Mouse (Mus musculus) B cell, adult 2 months (primary cell): ENCODE measurements at regions not wholly inside any gene's neighbourhood (a gene's known extent, or its start where the extent isn't known, plus 50 kb on each side); places are given as distances from the start of the nearest gene placed in this dataset.
"Not testable (repeated sequence)": the region's sequence is repeated elsewhere in the genome, so short reads cannot be mapped to it uniquely, and the experiment has no call there.

Experiments
- DNase-seq, 2 experiments: peaks; one replicate each; pipeline ENCODE4 v3.0.0; 2022

DNA sequence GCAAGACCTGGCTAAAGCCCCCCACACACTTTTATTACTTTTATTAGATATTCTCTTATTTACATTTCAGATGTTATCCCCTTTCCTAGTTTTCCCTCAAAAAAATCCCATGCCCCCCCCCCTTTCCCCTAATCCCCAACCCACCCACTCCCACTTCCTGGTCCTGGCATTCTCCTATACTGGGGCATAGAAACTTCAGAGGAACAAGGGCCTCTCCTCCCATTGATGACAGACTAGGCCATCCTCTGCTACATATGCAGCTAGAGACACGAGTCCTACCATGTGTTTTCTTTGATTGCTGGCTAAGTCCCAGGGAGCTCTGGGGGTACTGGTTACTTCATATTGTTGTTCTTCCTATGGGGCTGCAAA is 116.8 kb downstream of the Rfpl4b start:
- not testable (repeated sequence) for DNase-seq

DNA sequence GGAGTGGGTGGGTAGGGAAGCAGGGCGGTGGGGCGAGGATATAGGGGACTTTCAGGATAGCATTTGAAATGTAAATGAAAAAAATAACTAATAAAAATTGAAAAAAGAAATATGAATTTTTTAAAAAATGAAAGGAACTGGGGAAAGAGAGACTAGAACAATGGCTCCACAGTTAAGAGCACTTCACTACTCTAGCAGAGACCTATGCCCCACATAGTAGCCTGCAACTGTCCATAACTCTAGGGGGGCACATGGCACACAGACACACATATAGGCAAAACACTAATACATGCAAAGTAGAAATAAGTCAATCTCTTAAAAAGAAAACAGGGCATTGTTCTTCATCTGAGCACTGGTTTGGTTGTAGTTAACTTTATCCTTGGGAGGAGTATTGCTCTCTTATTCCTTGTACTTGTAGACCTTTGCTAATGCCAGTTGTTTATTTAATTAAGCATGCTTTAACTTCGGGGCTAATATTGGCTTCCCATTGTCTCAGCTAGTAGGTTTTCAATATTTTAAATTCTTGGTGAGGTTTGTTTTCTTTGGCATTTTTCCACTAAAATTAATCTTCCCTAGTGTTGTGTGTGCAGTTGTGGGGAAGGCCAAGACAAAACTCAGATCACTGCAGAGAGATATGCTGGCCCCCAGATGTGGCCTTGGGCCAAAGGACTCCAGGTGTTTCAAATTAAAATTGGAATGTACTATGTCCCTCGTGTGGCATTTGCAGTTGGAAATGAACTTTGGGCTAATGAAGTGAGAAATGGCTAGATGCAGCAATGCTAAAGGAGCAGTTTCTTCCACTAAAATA is 117.4 kb downstream of the Rfpl4b start:
- DNase-seq: no peak

DNA sequence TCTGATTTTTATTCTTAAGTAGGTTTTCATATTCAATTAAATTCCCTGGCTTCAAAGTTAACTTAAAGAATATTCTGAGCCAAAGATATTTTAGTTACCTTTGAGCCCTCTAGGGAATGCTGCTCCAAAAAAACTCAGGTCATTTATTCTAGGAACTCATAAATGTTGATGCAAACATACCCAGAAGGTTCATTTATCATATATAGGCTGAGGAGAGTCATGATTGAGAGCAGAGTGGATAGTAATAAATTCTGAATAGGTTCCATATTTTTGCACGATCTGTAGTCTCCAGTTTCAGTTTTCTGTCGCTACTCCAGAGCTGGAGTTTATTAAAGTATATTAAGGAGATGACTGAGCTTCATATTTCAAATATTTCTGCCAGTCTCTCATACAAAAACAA is 144.1 kb downstream of the Rfpl4b start:
- DNase-seq: no peak

DNA sequence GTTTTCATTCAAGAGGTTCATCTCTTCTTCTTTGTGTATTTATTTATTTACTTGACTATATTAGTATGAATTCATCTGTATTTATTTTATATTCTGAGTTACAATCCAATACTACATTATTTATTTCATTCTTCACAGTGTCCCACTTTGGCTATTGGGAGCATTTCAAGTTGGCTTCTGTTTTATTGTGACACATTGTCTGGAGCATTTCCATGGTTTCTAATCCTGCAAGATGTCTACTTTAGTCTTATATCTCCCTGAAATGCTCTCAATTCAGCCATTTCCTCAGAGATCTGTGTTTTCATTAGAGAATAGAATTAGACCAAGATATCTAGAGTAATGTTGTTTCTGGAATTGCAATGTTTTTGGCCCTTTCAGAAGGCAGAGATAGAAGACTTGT is 153.0 kb downstream of the Rfpl4b start:
- DNase-seq: no peak

DNA sequence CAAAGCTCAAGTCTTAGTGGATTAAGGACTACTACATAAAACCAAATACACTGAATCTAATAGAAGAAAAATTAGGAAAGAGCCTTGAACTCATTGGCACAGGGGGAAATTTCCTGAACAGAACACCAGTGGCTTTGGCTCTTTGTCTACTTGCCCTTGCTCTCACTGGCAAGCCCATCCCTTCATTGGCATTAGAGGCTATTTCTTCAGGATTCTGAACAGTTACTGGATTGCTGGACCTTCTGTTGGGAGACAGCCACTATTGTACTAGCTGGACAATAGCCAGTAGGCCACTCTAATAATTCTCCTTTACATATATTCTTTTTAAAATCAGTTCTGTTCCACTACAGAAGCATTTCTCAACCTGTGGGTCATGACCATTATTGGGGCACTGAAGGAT is 153.7 kb downstream of the Rfpl4b start:
- no peak for DNase-seq

DNA sequence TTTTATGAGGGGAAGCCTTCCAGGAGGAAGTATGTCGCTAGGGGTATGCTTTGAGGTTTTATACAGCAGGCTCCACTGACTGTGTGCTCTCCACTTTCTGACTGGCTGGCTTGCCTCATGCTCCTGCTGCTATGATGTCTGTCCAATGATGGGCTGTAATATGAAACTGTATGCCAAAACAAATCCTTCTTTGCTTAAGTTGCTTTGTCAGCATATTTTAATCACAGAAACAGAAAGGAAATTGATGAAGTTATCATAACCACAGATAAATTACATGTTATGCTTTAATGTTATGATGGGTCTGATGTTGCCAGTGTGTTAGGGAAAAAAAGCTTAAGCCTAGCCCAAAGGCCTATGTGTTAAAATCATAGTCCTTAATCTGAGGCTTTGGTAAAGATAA is 185.9 kb downstream of the Rfpl4b start:
- DNase-seq: no peak

DNA sequence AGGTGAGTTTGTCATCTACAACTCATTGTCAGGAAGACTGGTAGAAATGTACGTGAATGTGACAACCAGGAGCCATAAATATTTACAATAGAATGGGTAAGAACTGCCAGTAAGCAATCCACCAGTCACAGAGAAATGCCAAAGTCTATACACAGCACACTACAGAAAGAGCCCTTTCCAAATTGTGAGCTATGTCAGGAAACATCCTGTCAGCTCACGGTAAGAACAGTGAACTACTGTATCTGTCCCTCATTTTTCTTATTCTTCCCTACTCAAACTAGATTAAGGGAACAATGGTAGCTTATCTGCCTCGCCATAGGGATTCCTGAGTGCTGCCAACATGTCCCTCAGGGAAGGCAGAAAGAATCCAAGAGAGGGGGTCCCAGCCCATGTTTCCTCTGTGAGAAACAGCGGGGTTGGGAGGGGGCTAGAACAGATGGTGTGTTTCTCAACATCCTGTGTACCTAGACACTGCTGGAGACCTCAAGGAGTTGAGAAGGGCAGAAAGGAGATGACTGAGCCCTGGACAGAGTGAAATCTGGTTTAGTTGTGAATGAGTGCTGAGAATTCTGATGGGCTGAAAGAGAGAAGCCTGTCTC is 191.6 kb downstream of the Rfpl4b start:
- no peak for DNase-seq

DNA sequence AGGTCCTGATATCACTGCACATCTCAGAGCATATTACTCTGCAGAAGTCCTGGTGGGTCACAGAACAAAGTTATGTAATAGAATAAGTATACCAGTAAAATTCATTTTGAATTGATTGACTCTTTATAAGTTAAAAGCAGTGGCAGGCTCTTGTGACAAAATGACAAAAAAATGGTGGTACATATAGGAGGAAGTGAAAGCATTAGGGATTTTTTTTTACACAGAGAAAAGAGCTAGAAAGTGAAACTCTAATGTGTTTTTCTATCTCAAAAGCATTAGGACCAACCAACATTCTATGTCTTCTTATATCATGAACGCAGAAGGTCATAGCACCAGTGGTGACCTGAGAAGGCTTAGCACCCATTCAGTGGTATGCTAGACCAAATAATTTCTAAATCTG is 198.2 kb downstream of the Rfpl4b start:
- peak in 1 of 2 experiments; percentile 4 for DNase-seq

DNA sequence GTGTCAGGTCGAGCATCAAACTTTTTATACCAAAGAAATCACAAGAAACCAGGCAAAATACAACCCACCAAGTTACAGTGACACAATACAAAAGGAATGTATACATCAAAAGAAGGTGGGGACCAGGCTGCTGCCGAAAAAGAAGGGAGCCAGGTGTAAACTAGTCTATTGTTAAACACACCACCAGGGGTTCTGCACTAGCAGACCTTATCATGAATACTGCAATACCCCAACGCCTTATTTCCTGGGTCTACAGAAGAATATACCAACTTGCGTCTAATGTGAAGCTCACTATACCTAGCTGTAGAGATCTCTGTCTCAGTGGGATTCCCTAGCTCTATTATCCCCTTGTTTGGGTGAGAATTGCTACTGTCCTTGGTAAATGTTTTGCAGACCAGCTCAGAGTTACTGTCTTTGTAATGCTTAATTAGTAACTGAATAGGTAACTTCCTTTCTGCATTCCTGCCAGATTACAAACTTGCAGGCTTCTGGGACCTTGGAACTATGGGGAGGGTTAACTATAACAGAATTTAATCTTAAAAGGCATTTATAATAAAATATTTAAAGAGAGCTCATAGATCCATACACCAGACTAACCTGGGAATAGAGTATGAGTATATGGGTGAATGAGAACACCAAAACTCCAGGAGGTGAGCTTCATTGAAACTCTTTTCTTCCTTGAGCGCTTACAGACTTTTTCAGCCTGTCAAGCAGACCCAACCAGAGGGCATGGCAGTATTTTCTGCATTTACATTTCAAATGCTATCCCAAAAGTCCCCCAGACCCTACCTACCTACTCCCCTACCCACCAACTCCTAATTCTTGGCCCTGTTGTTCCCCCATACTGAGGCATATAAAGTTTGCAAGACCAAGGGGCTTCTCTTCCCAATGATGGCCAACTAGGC is 211.7 kb downstream of the Rfpl4b start:
- no peak for DNase-seq

DNA sequence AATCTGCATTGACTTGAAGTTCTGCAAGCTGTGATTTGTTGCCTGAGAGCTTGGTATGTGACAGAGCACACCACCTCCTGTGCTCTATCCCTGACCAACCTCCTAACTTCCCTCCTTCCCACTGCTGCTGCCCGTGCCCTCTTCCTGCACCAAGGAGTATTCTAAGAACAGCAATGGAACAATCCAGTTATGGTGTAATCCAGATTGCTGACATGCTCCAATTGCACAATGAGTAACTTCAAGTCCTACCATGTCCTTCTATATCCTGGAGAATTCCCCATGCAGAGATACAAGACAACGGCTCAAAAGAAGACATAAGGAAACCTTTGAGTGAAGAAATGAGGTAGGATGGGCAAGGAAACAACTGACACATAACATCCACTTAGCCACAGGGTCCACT is 235.5 kb downstream of the Rfpl4b start:
- no peak for DNase-seq

DNA sequence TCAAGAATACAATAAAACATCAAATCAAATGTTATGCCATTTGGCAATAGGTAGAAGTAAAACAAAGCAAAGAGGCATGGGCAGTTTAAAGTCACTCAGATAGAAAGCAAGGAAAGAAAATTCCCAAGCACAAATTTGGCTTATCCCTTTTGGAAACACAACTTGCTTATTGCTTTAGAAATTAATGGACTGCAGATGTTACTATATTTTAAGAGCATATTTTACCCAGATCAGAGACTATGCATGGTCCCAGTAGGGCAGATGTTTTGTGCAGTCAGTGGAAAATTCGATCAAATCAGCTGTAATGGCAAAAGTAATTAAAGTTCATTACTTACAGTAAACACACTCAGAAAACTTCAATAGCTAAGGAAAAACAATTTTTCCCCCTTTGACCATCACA is 245.9 kb downstream of the Rfpl4b start:
- no peak for DNase-seq

DNA sequence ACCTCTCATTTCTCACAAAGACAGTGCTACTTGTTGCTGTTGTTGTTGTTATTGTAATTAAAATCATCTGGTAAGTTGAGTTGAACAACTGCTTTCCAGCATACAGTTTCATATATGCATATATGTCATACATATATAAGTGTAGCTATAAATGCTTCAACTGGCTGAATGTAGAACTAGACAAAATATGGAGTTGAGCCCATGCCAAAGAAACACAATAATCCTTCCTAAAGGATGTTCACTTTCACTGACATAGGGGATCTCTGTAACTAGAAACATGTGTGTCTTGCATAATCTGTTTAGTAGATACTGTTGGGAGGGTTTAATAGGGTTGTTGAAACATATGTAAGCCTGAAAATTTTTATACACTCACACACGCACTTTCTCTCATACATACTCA is 247.9 kb downstream of the Rfpl4b start:
- DNase-seq: no peak

DNA sequence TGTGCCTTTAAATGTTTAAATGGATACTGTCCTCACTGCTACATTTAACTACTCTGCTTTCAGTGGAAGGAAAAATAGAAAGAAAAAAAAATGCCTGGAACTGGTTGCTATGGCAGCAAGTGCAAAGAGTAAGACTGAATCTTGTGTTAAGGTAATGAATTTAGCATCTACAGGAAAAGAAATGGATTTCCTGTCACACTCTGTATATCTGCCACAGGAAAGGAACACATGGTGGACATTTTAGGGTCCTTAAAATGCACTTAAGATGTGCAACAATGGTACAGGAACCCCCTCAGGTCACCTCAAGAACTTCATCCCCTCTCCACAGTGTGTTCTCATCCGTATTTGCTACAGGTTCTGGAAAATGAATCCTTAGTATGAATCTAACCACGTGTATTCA is 248.4 kb downstream of the Rfpl4b start:
- no peak for DNase-seq

DNA sequence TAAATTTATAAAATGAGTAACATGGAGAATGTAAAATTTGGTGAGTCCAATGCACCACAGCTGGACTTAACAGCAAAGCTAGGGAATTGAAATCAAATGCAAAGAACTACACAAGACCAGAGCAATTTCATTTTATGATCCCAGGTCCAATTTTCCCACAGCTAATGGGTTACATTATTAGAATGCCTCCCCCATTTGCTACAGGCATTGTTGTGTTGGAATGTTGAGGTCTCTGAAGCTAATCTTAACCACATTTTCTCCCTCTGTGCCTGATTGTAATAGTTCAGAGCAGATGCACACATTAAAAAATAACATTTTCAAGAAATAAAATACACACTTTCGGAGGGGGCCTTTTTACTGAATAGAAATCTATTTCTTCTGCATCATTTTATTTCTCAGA is 254.3 kb downstream of the Rfpl4b start:
- no peak for DNase-seq

DNA sequence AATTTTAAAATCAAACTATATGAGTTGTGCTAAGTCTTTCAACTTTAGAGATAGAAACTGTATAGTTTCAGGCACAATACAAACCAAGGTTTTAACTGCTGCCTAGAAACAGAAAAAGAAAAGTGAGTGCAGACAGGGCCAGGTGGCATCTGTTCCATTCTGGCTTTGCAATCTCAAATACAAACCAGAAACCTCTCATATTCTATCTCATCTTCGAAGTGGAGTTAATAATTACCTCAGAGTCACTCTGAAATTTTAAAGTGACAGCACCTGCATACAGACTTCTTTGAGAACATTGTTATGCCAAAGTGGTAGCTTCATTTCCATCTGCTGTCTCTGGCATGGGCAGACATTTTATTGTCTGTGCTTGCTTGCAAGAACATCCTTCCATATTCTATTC is 255.2 kb downstream of the Rfpl4b start:
- DNase-seq: no peak

DNA sequence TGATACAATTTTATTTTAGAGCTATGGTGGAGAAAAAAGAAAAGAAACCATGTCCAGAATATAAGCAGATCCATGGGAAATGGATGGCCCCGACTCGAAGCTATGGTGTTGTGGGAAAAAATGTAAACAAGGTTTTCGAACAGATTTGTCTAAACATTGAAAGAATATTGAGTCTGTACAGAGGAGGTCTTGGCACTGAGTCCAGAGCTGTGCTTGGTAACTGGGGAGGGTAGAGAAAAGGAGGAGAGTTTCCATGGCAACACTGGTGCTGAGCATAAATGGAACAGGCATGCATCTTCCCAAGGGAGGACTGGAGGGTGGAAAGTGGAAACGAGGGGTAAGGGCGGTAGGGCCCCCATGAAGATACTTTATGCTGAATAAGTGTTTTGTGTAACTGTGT is 266.5 kb downstream of the Rfpl4b start:
- no peak for DNase-seq

DNA sequence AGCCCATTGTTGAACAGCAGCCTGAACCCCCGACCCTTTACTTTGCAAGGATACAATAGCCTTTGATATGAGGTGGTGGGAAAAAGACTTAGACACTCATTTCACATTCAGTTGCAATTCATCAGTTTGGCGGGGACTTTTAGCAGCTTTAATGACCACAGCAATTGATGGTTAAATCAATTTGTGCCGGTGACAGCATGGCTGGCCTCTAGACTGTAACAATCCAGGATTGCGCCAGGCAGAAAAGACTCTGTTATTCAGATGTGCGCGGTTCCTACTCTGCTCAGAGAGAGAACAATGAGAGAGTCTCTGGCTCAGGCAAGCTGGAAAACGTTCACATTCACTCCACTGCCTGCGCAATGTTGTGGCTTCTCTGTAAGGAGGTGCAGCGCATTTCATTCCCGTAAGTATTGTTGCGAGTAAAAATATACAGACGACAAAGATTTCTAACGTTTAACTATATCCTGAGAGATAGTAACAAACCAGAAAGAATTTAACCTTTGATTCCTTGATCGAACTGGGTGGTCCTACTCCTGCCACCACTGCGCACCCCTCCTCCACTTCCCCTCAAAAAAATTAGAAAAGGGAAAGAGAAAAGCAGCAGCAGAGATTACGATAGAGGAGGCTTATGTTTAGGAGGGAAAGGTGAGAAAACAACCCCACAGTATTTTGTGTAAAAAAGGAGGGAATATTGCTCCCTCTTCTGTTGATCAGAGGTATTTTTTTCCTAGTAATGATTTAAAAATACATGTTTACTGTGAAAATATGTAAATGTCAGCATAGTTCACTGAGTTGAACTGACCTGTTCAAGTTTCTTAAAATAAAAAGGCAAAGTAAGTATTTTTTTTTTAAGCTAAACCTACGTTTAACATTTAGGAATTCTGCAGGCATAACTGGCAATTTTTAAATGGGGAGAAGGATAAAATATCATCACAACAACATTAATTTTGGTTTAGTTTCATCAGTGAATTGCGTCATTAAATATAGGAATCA is 267.6 kb downstream of the Rfpl4b start:
- DNase-seq: no peak

DNA sequence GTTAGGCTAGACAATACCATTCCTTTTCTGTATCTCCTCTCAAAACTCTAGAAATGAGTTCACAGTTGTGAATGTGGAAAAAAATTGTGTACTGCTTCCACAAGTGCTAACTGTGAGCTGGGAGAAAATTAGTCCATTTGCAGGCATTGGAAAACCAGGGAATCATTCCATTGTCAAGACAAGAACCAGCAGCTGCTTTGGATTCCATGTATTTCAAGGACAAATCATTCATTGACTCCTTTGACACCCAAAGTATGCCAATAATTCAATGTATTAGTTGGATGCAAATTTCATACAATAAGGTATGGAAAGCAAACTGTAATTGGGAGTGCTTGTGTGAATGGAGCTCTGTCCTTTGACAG is 268.3 kb downstream of the Rfpl4b start:
- DNase-seq: no peak

DNA sequence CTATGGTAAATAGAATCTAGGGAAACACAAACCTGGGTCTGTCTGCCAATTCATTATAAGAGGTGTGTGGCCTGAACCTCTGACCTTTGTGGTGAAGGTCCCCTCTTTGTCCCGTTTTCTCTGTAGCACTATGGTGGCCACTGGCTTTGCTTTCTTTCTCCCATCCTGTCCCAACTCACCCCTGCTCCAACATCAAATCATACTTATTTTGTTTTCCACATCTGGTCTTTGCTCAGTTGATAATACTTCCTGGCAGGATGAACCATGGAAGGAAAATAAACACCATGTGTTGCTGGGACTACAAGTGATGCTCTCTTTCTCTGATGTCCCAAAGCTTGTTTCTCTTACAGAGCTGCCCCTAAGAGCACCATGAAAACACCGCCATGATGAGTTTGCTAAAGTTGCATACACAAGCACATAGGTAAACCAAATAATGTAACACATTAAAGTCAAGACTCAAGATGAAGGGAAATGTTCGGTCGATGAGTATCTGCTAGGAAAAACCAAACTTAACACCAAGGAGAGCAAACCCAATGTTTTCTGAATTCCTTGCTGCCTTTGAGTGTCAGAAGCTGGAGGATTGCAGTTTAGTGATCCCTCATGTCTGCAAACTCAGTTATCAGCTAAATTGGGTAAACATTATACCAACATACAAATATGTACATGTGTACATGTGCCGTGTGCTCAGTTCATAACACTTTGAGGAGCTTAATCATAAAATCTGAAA is 269.1 kb downstream of the Rfpl4b start:
- no peak for DNase-seq

DNA sequence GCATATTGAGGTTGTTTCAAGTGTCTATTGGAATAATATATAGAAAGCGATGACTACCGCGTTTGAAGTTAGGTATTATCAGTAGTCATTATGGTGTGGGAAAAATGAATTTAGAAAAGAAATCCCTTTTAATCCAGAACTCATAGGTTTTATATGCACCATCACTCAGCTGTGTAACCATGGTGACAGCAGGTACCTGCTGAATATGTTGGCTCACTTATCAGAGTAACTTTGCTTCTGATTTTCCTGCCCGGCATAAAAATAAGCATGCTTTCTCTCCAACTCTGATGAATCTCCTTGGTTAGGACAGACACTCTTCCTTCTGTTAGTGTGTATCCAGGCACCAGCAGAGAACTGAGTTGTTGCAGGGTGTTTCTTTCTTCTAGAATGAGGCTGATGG is 281.5 kb downstream of the Rfpl4b start:
- no peak for DNase-seq

DNA sequence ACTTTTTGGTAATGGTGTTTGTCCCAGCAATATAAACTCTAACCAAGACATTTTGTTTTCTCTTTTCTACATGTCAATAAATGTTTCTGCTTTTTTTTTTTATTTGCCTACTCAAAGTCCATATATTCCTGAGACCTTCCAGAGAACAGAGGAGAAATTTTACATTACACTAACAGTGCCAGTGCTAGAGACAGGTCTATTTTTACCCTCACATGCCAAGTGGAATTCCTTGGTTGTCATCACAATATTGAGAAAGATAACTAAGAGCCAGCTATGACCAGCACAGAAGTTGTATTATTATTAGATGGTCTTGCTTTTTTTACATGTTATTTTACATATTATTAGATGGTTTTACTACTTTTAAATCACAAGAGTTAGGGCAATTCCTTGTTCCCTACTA is 282.8 kb downstream of the Rfpl4b start:
- DNase-seq: no peak

DNA sequence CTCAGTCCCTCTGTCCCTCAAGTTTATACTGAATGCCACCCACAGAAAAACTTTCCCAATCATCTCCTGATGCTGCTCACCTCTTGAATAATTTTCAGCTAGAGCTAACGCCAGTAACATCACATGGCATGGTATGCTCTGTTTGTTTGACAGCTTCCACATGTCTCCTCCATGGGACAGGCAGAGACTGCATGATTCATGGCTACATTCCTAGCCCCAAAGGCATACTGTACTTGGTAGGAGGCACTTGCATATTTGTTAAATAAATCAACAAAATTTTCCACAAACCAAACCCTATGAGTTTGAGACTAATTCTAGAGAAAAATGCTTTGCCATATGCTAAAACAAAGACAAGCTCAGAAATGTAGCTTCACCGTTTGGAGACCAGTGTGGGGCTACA is 304.9 kb downstream of the Rfpl4b start:
- no peak for DNase-seq
